Mouse (Mus musculus) cerebellum, adult 9-10 months (tissue): ENCODE results near the gene Adora1.

ENCODE experiments used
- DNase-seq: peaks from one replicate; pipeline ENCODE4 v3.0.0; 2022

Adora1 gene

DNA sequence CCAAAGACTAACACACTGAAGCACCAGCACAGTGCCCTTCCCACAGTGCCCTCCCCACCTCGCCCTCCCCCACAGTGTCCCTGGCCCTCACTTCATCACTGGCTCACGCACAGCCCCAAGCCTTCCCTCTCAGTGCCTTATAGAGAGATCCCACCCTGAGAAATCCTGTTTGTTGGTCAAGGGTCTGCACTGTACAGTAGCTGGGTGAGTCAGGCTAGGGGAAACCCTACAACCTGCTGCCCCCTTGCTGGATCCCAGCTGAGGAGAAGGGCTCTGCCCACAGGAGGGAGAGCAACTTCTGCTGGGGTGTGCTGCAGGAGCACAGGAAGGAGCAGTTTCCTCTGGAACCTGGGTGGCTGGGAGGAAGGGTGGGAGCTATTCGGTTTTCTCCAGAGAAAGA lies 911 bp upstream of the Adora1 start:
- no peak for DNase-seq

- peak; percentile 88 for DNase-seq
These were observed 508 bp downstream of the Adora1 start for GRCm38 (mm10) chr1:134234455-134235390.

- peak; percentile 82 for DNase-seq
These were observed 1.4 kb downstream of the Adora1 start for GRCm38 (mm10) chr1:134233681-134234454.

DNA sequence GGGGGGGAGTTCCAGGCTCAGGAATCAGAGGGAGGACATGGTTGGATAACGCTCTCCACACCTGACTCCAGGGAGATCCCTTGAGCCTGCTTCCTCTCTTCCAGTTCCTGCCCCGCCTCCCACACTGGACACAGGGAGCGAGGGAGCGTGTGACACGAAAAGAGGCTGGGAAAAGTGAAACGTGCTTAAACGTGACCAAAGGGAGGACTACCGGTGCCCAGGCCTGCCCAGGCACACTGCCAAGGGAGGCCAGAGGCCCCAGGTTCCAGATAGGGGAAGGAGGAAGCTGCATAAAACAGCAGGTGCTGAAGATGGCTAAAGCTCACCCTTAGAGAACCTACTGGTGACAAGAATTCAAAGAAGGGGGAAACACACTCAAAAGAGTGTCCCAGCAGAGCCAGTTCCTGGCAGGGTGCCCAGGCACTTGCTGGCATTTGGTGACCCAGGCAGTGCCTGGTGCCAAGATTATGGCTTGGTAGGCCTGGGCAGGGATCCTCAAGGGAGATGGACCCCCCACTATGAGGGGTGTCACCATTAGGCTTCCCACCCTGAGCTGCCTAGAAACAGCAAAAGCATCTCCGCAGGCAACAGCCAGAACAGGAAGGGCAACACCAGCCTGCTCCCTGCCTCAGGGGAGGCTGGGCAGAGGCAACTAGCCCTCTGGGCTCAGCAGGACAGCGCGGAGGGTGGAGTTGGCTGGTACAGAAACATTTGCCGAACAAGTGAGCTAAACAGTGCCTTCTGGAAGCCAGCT lies 2.3 kb downstream of the Adora1 start:
- DNase-seq: peak; percentile 89

DNA sequence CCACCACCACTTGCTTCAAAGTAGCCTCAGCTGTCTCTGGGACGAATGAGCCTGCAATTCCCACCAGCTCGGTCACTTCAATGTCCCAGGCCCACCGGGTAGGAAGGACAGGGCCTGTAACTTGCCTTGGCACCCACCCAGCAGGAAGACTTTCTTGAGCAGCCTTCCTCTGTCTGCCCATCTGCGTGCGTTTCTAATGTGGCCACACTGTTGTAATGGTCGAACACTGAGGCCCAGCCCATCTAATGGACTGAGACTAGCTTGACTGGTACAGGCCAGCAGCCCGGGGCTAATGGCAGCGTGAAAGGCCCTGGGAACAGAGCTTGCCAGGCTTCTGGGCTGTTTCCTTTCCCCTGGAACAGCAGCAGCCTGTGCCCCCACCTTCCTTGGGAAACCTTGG lies 2.9 kb downstream of the Adora1 start:
- peak; percentile 66 for DNase-seq

DNA sequence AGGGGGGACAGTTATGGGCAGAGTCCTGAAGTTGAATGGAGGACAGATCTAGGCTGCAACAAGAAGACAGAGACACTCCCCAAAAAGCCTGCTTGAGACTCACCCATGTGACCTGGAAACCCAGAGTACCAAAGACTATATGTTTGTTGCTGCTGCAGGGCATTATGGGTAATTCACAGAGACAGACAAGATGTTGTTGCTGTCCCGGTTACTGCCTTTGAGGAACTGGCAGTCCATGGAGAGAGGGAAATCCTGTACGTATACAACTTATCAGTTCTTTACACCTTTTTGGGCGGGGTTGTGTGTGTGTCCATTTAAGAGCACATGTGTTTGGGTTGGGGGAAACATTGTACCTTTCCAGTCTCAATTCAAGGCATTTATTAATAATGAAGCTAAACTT lies 3.5 kb downstream of the Adora1 start:
- DNase-seq: peak; percentile 50

DNA sequence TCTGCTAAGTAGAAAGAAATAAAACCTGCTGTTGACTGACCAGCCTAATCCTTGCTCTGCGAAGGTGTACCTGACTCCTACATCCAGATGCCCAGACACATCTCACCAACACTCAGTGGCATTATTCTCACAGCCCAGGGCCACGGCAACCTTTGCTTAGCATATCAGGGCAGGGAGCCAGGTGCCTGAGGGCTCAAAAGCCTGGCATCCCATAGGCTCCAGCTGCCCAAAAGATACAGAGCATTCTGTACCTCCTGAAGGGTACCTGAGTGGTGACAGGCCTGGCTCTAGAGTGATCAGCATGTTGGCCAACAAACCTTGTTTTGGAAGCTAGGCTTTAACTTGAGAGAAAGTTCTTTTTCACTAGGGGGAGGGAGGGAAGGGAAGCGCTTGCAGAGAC lies 4.0 kb downstream of the Adora1 start:
- DNase-seq: peak; percentile 81

DNA sequence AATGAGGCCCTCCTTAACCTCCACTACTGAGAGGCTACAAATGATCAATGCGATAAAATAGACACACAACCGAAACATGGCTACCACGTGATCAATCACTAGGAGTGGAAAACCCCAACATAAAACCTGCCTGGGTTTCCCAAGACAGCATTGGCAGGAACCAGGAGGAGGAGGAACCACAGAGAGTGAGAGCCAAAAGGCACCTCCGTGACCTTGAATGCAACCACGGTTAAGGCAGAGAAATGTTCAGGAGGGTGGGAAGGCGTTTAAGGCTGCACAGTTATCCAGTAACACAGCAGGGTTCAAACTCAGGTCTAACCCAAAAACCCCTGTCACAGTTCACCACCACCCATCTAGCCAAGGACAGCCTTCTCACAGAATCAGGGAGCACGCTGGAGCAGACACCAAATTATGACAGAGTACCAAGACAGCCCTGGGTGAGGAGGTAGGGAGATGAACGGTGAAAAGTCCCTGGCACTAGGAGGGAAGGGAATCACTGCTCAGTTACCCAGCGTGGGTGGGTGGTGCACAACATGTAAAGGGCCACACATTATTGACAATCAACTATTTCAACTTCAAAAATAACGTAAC lies 4.5 kb downstream of the Adora1 start:
- no peak for DNase-seq

GRCm38 (mm10) chr1:134229806-134230575 lies 5.2 kb downstream of the Adora1 start:
- DNase-seq: no peak

DNA sequence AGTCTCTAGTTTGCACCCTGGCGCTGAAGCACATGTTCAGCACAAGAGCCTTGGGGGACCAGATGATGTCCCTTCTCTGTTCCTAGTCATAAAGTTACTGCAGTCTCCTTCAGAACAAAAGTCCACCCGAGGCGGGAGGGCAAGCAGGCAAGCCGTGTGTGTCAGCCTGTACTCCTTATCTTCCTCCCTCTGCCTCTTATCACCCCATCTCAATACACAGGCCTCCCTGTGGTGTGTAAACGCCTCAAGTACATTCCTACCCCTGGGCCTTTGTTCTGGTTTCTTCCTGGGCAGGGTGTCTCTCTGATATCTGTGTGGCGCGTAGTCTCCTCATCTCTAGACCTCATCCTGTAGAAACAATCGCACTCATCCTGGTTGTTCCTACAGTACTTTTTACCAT lies 8.5 kb downstream of the Adora1 start:
- DNase-seq: no peak

GRCm38 (mm10) chr1:134225375-134225774 lies 9.9 kb downstream of the Adora1 start:
- no peak for DNase-seq

DNA sequence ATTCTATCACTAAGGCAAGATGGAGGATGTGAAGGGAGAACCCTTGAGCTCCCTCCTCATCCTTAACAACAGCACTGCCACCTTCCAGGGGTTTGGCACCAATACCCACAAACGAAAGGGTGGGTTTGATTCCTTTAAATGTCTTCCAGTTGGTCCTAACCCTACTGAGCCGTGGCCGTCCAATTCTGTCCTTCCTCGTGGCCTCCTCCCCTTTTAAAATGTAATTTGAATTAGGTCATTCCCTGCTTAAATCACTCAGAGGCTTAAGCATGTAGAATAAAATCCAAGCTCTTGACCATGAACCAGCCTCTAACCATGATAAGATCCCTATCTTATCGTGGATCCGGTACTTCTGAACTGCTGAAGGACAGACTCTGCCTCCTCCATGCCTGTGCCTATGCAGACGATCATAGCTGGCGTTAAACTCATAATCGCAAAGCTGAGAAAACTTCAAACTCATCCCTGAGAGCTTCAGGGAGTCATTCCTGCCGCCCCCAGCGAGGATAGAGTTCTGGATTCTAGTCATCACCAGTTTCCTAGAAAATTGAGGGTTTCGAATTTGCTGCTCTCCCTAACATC lies 10.5 kb downstream of the Adora1 start:
- DNase-seq: no peak

DNA sequence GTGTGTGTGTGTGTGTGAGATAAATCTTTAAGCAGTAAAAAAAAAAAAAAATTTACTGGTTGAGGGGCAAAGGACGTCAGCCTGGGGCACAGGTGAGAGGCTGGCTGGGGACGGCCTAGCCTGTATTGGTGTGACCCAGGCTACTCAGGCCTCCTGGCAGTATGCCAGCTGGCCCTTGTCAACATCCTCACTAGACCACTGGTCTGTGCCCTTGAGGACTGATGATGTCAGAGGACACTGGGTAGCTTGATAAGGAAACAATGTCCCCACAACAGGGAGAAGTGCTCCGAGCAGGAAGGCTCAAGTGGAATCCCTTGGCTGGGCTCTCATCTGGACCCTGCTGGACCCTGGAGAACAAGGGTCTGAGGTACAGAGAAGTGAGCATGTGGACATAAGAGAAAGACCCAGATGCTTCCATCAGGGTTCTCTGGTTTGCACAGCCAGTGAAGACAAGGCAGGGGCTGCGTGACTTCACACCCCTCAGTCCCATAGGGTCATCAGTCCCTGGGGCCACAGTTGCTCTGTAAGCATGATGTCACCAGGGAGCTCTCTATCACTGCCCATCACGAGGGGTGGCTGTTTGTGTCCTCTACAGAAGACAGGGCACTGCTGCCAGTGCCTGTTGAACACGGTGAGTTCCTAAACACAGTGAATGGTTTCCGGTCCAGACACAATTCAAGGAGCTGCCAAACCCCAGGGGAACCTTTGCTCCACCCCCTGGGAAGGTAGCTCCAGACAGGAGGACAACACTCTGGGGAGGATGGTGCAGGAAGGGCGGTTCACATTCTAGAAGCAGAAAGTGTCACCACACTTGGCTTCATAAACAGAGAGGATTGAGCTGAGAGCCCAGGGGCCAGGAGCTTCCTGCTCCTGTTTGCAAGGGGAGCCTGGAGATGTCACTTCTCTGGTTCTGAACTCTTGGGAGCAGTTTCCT lies 12.8 kb downstream of the Adora1 start:
- DNase-seq: no peak

DNA sequence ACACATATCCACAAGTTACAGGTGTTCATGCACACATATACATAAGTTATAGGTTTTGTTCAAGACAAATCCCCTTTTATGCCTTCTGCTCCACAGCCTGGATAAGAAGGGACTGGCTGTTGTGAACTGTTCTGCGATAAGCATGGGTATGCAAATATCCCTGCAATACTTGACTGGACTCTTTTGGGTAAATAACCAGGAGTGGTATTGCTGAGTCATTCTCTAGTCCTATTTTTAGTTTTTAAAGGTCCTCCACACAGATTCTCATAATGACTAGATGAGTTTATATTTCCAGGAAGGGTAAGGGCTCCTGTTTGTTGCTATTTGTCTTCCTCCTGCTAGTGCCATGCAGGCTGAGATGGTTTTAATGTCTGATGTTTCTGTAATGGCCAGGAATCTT lies 14.1 kb downstream of the Adora1 start:
- no peak for DNase-seq

DNA sequence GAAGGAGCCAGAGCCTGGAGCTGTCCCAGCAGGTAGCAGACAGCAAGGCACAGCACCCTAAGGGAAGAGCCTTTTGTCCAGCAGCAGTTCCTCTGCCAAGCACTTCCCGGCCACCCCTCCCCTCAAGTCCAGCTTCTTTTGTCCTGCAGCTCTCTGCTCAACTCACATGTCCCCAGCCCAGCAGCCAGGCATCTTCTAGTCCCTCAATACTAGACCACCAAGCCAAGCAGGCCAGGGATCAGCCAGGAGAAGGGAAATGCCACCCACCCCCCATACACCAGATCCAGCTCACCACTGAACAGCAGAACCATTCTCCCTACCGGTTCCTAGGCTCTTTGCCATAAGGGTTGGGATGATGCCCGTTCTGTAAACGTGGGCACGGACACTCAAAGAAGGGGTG lies 15.6 kb downstream of the Adora1 start:
- no peak for DNase-seq

DNA sequence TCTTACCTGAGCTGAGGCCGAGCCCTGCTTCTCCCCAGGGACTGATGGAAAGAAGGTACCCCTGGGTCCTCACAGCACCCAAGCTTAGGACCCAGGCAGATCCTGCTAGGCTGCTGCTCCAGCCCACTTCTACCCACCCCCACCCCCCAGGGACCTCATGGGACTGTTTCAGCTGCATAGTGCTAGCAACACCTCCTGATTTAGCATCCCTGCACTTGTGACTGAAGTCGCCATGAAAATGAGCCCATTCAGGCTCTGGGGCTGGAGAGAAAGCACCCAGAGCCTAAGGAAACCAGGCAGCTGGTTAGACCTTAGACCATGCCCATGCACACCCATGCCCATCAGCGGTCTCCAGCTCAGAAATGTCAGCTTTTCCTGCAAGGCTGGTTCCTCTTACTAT lies 17.3 kb downstream of the Adora1 start:
- no peak for DNase-seq

DNA sequence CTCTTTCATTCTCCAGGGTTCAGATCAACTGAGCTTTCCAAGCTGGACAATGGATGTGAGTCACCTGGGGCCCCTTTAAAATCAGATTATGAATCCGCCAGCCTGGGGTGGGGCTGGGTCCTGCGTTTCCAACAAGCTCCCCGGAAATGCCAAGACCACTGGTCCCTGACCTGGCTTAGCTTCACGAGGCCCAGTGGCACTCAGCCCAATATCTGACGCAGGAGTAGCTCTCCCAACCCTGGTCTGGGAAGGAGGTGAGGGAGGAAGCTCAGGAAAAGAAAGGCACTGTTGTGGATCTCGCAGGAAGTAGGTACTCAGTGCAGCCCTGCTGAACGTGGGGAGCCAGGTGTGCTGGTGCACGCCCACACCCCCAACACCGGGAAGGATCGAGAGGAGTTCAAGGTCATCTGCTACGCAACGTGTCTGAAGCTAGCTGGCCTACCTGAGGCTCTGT lies 18.2 kb downstream of the Adora1 start:
- no peak for DNase-seq

DNA sequence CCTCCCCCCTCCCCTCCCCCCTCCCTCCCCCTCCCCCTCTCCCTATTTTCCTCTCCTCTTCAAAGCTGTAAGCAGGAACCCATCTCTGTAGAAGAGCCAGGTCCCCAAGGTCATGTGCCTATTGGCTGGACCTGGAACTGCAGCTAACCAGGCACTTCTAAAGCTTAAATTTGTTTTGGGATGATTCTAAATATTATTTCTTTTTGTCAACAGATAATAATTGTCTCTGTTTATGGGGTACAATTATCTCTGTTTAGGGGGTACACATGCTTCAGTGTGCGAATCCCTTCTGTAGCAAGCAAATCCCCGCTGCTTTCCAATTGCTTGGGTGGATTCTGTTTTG lies 18.6 kb downstream of the Adora1 start:
- no peak for DNase-seq

DNA sequence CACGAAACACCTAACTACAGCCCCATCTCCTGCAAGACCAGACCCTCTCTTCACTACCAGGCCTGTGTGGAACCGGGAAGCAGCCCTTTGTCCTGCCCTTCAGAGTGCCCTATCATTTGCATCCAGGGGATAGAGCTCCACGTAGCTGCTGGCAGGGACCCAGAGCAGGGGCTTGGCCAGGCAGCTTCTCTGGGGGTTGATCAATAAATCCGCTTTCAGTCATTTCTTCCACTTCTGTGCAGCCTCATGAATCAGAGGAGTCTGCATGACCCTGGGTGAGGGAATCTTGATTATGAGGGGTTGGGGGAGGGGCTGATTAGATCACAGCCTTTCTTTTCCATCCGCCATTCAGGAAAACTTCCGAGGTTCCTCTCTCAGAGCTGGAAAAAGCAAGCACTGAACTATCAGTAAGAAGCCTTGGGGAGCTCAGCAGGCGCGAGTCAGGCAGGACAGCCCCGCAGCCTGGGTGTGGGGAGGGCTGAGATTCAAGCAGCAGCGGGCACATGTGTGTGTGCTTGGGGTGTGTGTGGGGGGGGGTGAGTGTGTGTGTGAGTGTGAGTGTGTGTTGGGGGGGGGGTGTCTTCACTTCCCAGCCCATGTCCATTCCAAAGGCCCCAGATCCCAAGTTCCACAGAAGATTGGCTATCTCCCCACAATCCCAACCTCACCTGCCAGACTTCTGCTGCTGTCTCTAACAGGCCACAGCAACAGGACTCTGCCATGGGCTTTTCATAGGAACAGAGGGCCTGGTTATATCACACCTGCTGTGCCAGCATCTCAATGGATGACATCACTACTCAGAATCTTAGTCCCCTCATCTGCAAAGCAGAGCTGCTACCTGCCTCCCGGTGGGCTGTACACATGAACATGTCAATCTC lies 19.2 kb downstream of the Adora1 start:
- no peak for DNase-seq

DNA sequence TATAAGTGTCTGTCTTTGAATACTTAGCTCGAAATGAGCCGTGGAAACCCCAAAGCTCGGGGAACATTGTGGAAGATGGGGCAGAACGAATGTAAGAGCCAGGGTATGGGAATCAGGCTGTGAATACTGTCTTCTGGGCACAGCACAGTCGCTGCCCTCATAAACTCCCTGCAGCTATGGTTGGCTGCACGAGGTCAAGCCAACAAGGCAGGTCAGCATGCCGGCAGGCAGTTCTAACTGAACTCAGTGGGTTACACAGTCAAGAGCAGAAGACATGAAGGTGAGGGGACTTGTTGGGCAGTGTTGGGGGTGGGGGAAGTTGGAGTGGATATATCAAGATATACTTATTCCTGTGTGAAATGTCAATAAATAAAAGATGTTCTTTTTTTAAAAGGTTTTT lies 20.2 kb downstream of the Adora1 start:
- DNase-seq: no peak
